Mouse (Mus musculus) heart, adult 2 months (tissue): ENCODE results near the gene Phactr1.

Source experiments
- CTCF ChIP-seq: fragments of 200-600 bp; IDR thresholded peaks from 2 replicates; pipeline ENCODE4 v1.8.1; 2022; ENCODE audit warnings: antibody characterized with exemption, mild to moderate bottlenecking, moderate library complexity
- EP300 ChIP-seq: fragments of 200-500 bp; IDR thresholded peaks from 2 replicates; pipeline ENCODE4 v1.6.1; 2011; ENCODE audit warnings: low read depth, low read length, control low read depth; ENCODE audit not compliant: insufficient read depth

- TF ChIP-seq CTCF, result no peak
- no peak for TF ChIP-seq EP300
These were observed 296.5 kb downstream of the Phactr1 start for GRCm38 (mm10) chr13:42976967-42977366.
